Mouse (Mus musculus) heart, embryonic 13.5 days (tissue): ENCODE data around the gene Scn4b. TPM values are rescaled to one million over a fixed set of nuclear protein-coding genes. Genes with fewer than 3 reads are reported as not detected.

Experiments used
- ATAC-seq: fragments of 200-750 bp; cut with Nextera tagmentation; 2 replicates; pipeline ENCODE4 v1.8.0; 2017; ENCODE audit warnings: moderate TSS enrichment; ENCODE audit not compliant: insufficient number of reproducible peaks, low FRiP score, low TSS enrichment; ENCODE audit errors: extremely low read depth
- H3K27ac ChIP-seq: fragments of 300-500 bp; sonication (generic); replicated peaks from 2 replicates; pipeline ENCODE4 v1.5.1; 2015; ENCODE audit warnings: moderate library complexity, mild to moderate bottlenecking, inconsistent platforms
- H3K27me3 ChIP-seq: fragments of 300-500 bp; sonication (generic); replicated peaks from 2 replicates; pipeline ENCODE4 v1.6.1; 2015; ENCODE audit warnings: mild to moderate bottlenecking, inconsistent platforms
- H3K36me3 ChIP-seq: fragments of 300-500 bp; sonication (generic); 2 replicates; pipeline ENCODE4 v1.6.1; 2015; ENCODE audit warnings: mild to moderate bottlenecking, inconsistent platforms
- H3K4me1 ChIP-seq: fragments of 300-500 bp; sonication (generic); 2 replicates; pipeline ENCODE4 v1.6.1; 2015; ENCODE audit warnings: inconsistent platforms
- H3K4me2 ChIP-seq: fragments of 300-500 bp; sonication (generic); 2 replicates; pipeline ENCODE4 v1.6.1; 2015; ENCODE audit warnings: inconsistent platforms, mild to moderate bottlenecking, moderate library complexity
- H3K4me3 ChIP-seq: fragments of 300-500 bp; sonication (generic); 2 replicates; pipeline ENCODE4 v1.5.1; 2015; ENCODE audit warnings: moderate library complexity, mild to moderate bottlenecking, inconsistent platforms
- H3K9ac ChIP-seq: fragments of 300-500 bp; sonication (generic); 2 replicates; pipeline ENCODE4 v1.6.1; 2015; ENCODE audit warnings: inconsistent platforms, mild to moderate bottlenecking, moderate library complexity
- H3K9me3 ChIP-seq: fragments of 300-500 bp; sonication (generic); 2 replicates; pipeline ENCODE4 v1.6.1; 2016; ENCODE audit warnings: inconsistent platforms
- WGBS: fragments of 180-500 bp; shearing (Covaris S2); methylation state at CpG from one replicate; pipeline ENCODE4 v1.1.7; 2015; ENCODE audit warnings: mixed read lengths; 5-methylcytosine and 5-hydroxymethylcytosine counted together
- polyA plus RNA-seq: library from polyadenylated mRNA; unstranded; fragments of >200 nt; fragmentation: Nextera tagmentation; extraction: Ambion mirVana; gene quantifications from 2 replicates; pipeline ENCODE4 v1.2.1, GENCODE M21; 2015

Gene Scn4b
- polyA plus RNA-seq, 1 experiment from 2014 or later, result 0.44 TPM

DNA sequence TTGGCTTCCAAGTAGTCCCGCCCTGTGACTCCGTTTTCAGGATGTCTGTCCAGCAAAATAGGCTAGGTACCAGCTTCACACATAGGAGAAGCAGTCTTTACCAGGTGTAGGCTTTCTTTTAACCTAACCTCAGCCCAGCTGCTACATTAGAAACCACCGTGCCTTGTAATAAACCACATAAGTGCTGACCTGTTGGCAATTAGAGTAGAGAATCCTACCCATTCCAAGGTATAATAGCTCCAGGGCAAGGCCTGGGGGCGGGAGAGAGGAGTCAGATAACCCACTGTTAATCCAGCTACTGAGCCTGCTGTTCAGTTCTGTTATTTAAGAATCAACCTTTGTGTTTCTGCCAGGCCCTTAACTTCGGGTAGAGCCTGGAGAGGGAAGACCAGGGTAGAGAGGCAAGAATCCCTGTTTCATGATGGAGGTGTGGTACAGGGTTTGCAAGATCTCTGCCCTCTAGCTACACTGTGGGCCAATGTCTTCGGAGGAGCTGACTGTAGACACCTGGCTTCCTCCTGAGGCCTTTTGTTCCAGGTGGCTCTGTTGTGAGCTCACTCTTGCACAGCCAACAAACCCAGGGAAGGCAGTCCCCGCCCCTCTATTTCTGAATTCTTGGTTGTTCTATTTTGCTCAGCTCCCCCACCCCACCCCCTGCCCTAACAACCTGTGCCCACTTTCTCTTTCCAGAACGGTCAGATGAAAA is 58.1 kb downstream of the Scn4b start:
- no peak overlapping the region for H3K4me2 ChIP-seq
- WGBS, result 69% methylated on average over 8 of the region's 8 CpGs
- H3K9me3 ChIP-seq, result no peaks in the 10 kb centered on the region
- no peak for ATAC-seq
- H3K4me1 ChIP-seq, result no peaks in the 10 kb centered on the region
- no peaks in the 10 kb centered on the region for H3K36me3 ChIP-seq
- no peak overlapping the region for H3K4me3 ChIP-seq
- H3K27ac ChIP-seq, result no peak overlapping the region
- no peak overlapping the region for H3K9ac ChIP-seq
- peaks cover 33% of the 10 kb centered on the region for H3K27me3 ChIP-seq

DNA sequence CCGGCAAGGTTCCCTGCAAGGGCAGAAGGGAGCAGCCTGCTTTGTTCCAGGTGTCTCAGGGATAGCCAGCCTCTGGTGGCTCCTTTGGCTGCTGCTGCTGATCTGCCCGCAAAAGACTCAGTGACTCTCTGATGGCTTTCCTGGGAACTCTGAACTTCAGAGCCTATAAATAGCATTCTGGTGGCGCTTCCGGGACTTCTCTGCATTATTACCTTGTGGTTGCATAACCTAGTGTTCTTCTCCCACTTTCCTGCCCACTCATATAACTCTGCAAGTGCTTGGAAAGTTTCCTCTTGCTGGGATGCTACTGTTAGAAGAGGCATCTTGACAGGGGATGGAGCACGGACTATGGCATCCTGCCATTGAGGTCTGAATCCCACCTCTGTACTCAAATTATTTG is 59.4 kb downstream of the Scn4b start:
- Histone ChIP-seq H3K27me3 (peaks cover 36% of the 10 kb centered on the region), H3K9me3 (no peaks in the 10 kb centered on the region), H3K4me1 (no peaks in the 10 kb centered on the region), H3K4me2 (no peak overlapping the region), H3K4me3 (no peak overlapping the region), H3K27ac (no peak overlapping the region), H3K36me3 (no peaks in the 10 kb centered on the region), H3K9ac (no peak overlapping the region)
- WGBS, result 68% methylated on average over 5 of the region's 5 CpGs
- no peak for ATAC-seq

DNA sequence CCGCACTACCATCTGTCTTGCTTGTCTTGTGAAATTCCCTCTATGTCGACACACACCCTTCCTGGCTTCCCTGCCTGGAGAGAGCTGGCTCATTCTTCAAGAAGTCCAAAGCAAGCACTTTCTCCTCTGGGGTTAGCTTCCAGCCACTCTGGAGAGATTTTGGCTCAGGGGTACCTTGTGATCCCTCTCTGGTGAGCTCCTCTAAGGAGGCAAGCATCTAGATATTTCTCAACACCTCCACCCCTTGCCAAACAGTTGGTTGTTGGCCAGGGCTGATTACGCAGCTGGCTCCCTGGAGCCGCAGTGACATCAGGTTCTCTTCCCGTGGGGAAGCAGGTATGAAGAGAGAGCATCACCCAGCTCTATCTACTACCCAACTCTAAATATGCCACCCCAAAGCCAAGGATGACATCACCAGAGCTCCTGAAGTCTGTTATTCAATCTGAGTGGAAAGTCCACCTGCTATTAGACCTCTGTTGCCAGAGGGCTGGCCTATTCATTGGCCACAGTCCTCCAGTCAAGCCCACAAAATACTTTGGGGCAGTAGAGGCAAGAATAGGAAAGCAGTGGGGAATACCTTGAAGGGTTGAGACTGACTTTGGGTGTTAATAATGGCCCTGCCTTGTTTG is 63.2 kb downstream of the Scn4b start:
- H3K4me2 ChIP-seq, result no peak overlapping the region
- H3K9ac ChIP-seq, result no peak overlapping the region
- no peak for ATAC-seq
- H3K27me3 ChIP-seq, result peaks cover 19% of the 10 kb centered on the region; the same call in 1 of the 2 replicates
- 67% methylated on average over 5 of the region's 5 CpGs for WGBS
- no peaks in the 10 kb centered on the region for H3K36me3 ChIP-seq
- no peaks in the 10 kb centered on the region for H3K4me1 ChIP-seq
- H3K27ac ChIP-seq, result no peak overlapping the region
- no peak overlapping the region for H3K4me3 ChIP-seq
- no peaks in the 10 kb centered on the region for H3K9me3 ChIP-seq

DNA sequence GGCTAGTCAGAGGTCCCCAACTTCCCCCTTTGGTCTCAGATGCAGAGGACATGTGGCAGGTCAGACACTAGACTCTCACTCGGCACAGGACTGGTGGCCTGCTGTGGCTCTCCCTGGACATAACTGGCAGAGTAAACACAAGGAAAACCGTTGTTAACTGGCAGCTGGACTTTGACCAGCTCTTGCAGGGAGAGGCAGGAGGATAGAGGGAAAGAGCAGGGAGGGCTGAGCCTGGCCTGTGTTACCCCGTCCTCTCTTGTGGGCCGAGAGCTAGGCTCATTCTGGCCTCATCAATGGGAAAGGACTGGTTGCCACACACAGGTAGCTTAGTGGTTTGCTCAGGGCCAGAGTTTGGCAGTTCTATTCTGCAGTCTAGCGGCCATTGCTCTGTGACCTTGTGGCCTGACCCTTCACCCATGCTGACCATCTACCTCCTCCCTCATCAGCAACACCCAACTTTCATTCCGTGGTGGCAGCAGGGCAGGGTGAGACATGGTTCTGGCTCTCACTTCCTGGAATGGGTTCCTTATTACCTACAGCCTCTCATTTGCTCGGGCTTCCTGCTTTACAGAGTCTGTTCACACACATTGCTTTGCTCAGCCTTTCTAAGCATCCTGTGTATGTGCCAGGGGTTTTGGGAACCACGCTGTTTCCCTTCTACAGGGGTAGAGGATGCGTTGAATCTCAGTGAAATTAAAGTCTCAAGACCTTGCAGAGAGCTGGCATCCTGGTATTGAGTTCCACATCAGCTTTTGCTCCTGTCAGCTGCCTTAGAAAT is 64.0 kb downstream of the Scn4b start:
- H3K9me3 ChIP-seq, result no peaks in the 10 kb centered on the region
- 61% methylated on average over 9 of the region's 9 CpGs for WGBS
- H3K4me1 ChIP-seq, result no peaks in the 10 kb centered on the region
- no peak overlapping the region for H3K9ac ChIP-seq
- H3K27ac ChIP-seq, result no peak overlapping the region
- no peak for ATAC-seq
- H3K36me3 ChIP-seq, result no peaks in the 10 kb centered on the region
- H3K27me3 ChIP-seq, result peaks cover 16% of the 10 kb centered on the region; the same call in 1 of the 2 replicates
- no peak overlapping the region for H3K4me3 ChIP-seq
- H3K4me2 ChIP-seq, result no peak overlapping the region

Other genes with a start within 250 kb of the Scn4b start
- 1,009 and 1,200 TPM in 2 replicates for gene Atp5l, start 217.7 kb upstream of the Scn4b start, polyA plus RNA-seq
- 15.9 and 17.4 TPM in 2 replicates for gene Ube4a, start 172.8 kb upstream of the Scn4b start, polyA plus RNA-seq
- gene Cd3g, start 158.0 kb upstream of the Scn4b start, polyA plus RNA-seq, result 1.9 TPM in 1 of 2 replicates, not detected in the other
- 0.45 TPM in 1 of 2 replicates, not detected in the other for gene Cd3d, start 156.6 kb upstream of the Scn4b start, polyA plus RNA-seq
- gene Cd3e, start 128.8 kb upstream of the Scn4b start, polyA plus RNA-seq, result 0.55 TPM in 1 of 2 replicates, not detected in the other
- 1.3 and 1.5 TPM in 2 replicates for gene Mpzl2, start 98.6 kb upstream of the Scn4b start, polyA plus RNA-seq
- 1.6 and 1.7 TPM in 2 replicates for gene Mpzl3, start 83.2 kb upstream of the Scn4b start, polyA plus RNA-seq
- 0.17 and 0.23 TPM in 2 replicates for gene Jaml, start 59.2 kb upstream of the Scn4b start, polyA plus RNA-seq
- gene Scn2b, start 20.6 kb upstream of the Scn4b start, polyA plus RNA-seq, result 1.5 and 2.1 TPM in 2 replicates
- gene BC049352, start 43.6 kb downstream of the Scn4b start, polyA plus RNA-seq, result not detected in 2 replicates
- 0.19 TPM in 1 of 2 replicates, not detected in the other for gene Tmprss4, start 65.7 kb downstream of the Scn4b start, polyA plus RNA-seq
- gene Il10ra, start 130.8 kb downstream of the Scn4b start, polyA plus RNA-seq, result 0.55 and 0.62 TPM in 2 replicates
- 0.14 TPM in 1 of 2 replicates, not detected in the other for gene Tmprss13, start 180.7 kb downstream of the Scn4b start, polyA plus RNA-seq
- gene Fxyd6, start 231.8 kb downstream of the Scn4b start, polyA plus RNA-seq, result 40.3 and 42.0 TPM in 2 replicates